Mouse (Mus musculus) liver, adult 2 months (tissue): Measurements from ENCODE around the gene Me3.

Source experiments
- CTCF ChIP-seq: fragments of 200-500 bp; IDR thresholded peaks from 2 replicates; pipeline ENCODE4 v1.5.1; 2011; ENCODE audit warnings: low read depth, low read length, control low read depth
- POLR2A ChIP-seq: fragments of 200-500 bp; IDR thresholded peaks from 2 replicates; pipeline ENCODE4 v1.6.1; 2011; ENCODE audit warnings: low read length, control low read depth; ENCODE audit not compliant: insufficient read depth; ENCODE audit errors: extremely low read depth

- TF ChIP-seq CTCF: no peak
- no peak for TF ChIP-seq POLR2A
Observed at GRCm38 (mm10) chr7:89727615-89728014, 95.4 kb downstream of the Me3 start.
